In the genomic region with DNA sequence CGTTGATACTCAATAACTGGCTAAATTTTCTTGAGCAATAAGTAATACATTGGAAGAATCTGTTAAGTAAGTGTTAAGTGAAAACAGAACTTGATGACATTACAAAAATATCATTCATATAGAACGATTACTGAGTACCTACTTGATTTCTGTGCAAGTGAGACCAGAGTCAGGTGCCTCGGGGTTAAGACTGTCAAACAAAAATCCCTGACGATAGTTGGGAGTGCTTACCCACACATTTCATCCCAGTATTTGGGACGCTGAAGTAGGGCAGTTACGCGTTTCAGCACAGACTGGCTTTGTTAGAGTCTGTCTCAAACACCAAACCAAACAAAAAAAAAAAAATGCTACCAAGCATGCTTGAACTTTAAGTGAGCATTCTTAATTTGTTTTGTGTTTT, we compare ENCODE assay signal across 7 mouse cellular contexts. TPM values are rescaled to one million over a fixed set of nuclear protein-coding genes. Genes with fewer than 3 reads are reported as not detected.
DNase-seq lines count a peak whose midpoint lies in the region; ATAC-seq lines count a peak whose summit lies in the region.

No protein-coding gene starts in this region.

- H3K4me3 ChIP-seq in lung, embryonic 15.5 days: peak overlapping the region; percentile 59; the same call in 1 of the 2 replicates
- peak overlapping the region; percentile 52 for H3K4me3 ChIP-seq in forebrain, embryonic 14.5 days (ENCODE audit: low read depth, low read length)
- H3K4me3 ChIP-seq in liver, embryonic 11.5 days (ENCODE audit: low read depth, low read length): no peak overlapping the region; the same call in 1 of the 2 replicates
- peak overlapping the region; percentile 50; the same call in 1 of the 2 replicates for H3K4me3 ChIP-seq in stomach, embryonic 14.5 days (ENCODE audit: low read depth, low read length)

- H3K9me3 ChIP-seq in lung, embryonic 15.5 days: no peaks in the 10 kb centered on the region
- no peaks in the 10 kb centered on the region for H3K9me3 ChIP-seq in forebrain, embryonic 14.5 days (replicated peaks; ENCODE audit: control insufficient read depth, low read length)
- no peaks in the 10 kb centered on the region for H3K9me3 ChIP-seq in liver, embryonic 11.5 days (ENCODE audit: control insufficient read depth, low read length)
- H3K9me3 ChIP-seq in stomach, embryonic 14.5 days (ENCODE audit: control insufficient read depth, low read depth, low read length): no peaks in the 10 kb centered on the region

- WGBS in lung, embryonic 15.5 days: 24% methylated on average over 7 of the region's 7 CpGs
- 36% methylated on average over 7 of the region's 7 CpGs for WGBS in forebrain, embryonic 14.5 days
- WGBS in liver, embryonic 11.5 days: 29% methylated on average over 7 of the region's 7 CpGs
- WGBS in stomach, embryonic 14.5 days: 33% methylated on average over 7 of the region's 7 CpGs

- no peak for DNase-seq in lung, postnatal 25 days (ENCODE audit: low spot score)
- DNase-seq in forebrain, embryonic 14.5 days (ENCODE audit: low spot score): peak; percentile 28
- DNase-seq in liver, embryonic 11.5 days (ENCODE audit: low spot score): no peak
- DNase-seq in gastrocnemius, postnatal 36 days: no peak
- no peak for DNase-seq in left cerebral cortex, postnatal 10 days (ENCODE audit: extremely low spot score in 1 of 2, low spot score in 2 of 2)

- ATAC-seq in lung, embryonic 15.5 days (ENCODE audit: borderline replicate concordance, extremely low read depth, low FRiP score, low TSS enrichment): no peak
- peak; percentile 50 for ATAC-seq in forebrain, embryonic 14.5 days
- no peak for ATAC-seq in liver, embryonic 11.5 days (replicated peaks; ENCODE audit: low FRiP score)
- no peak for ATAC-seq in stomach, embryonic 14.5 days (ENCODE audit: insufficient number of reproducible peaks, insufficient read depth, low FRiP score, low read depth)

- H3K36me3 ChIP-seq in lung, embryonic 15.5 days: peaks cover 4% of the 10 kb centered on the region; the same call in 1 of the 2 replicates
- H3K36me3 ChIP-seq in forebrain, embryonic 14.5 days (ENCODE audit: control insufficient read depth, insufficient read depth, low read length): peaks cover 16% of the 10 kb centered on the region
- peaks cover 9% of the 10 kb centered on the region for H3K36me3 ChIP-seq in liver, embryonic 11.5 days (ENCODE audit: control insufficient read depth, insufficient read depth, low read length)
- peaks cover 7% of the 10 kb centered on the region for H3K36me3 ChIP-seq in stomach, embryonic 14.5 days (ENCODE audit: control insufficient read depth, insufficient read depth, low read length)

- intact Hi-C loops in gastrocnemius, postnatal 36 days (cut with DNase I): no loop called here
- intact Hi-C loops in left cerebral cortex, postnatal 10 days (cut with DNase I): no loop called here

- H3K27me3 ChIP-seq in lung, embryonic 15.5 days: no peaks in the 10 kb centered on the region
- no peaks in the 10 kb centered on the region for H3K27me3 ChIP-seq in forebrain, embryonic 14.5 days (replicated peaks; ENCODE audit: control insufficient read depth, insufficient read depth, low read length)
- H3K27me3 ChIP-seq in liver, embryonic 11.5 days (replicated peaks; ENCODE audit: control insufficient read depth, insufficient read depth, low read length): no peaks in the 10 kb centered on the region
- no peaks in the 10 kb centered on the region for H3K27me3 ChIP-seq in stomach, embryonic 14.5 days (ENCODE audit: control insufficient read depth, insufficient read depth, low read length)

- 0 out of 2 replicates have a peak overlapping the region, but pooled peaks have one; percentile 33 for H3K27ac ChIP-seq in lung, embryonic 15.5 days
- no peak overlapping the region for H3K27ac ChIP-seq in forebrain, embryonic 14.5 days (ENCODE audit: low read depth, low read length)
- no peak overlapping the region for H3K27ac ChIP-seq in liver, embryonic 11.5 days (ENCODE audit: low read depth, low read length)
- H3K27ac ChIP-seq in stomach, embryonic 14.5 days (ENCODE audit: low read length): no peak overlapping the region

- H3K4me2 ChIP-seq in lung, embryonic 15.5 days: peak overlapping the region; percentile 41
- peak overlapping the region; percentile 43 for H3K4me2 ChIP-seq in forebrain, embryonic 14.5 days (ENCODE audit: low read length)
- H3K4me2 ChIP-seq in liver, embryonic 11.5 days: peak overlapping the region; percentile 51
- H3K4me2 ChIP-seq in stomach, embryonic 14.5 days (replicated peaks; ENCODE audit: low read depth, low read length): peak overlapping the region; percentile 37

- no peak overlapping the region for H3K9ac ChIP-seq in lung, embryonic 15.5 days
- peak overlapping the region; percentile 43; the same call in 1 of the 2 replicates for H3K9ac ChIP-seq in forebrain, embryonic 14.5 days (ENCODE audit: low read length)
- no peak overlapping the region for H3K9ac ChIP-seq in liver, embryonic 11.5 days (ENCODE audit: low read depth, low read length)
- no peak overlapping the region for H3K9ac ChIP-seq in stomach, embryonic 14.5 days (replicated peaks; ENCODE audit: low read depth, low read length)

- no peaks in the 10 kb centered on the region for H3K4me1 ChIP-seq in lung, embryonic 15.5 days
- no peaks in the 10 kb centered on the region for H3K4me1 ChIP-seq in forebrain, embryonic 14.5 days (ENCODE audit: control insufficient read depth, insufficient read depth, low read length)
- no peaks in the 10 kb centered on the region for H3K4me1 ChIP-seq in liver, embryonic 11.5 days (replicated peaks; ENCODE audit: control insufficient read depth, insufficient read depth, low read length)
- H3K4me1 ChIP-seq in stomach, embryonic 14.5 days (ENCODE audit: control insufficient read depth, insufficient read depth, low read length): no peaks in the 10 kb centered on the region

RNA-seq across cellular contexts. Expression of gene Rbmx, which starts 0.6 kb away (rescaled TPM):
- polyA plus RNA-seq in lung, embryonic 15.5 days (2015; fragmentation: Nextera tagmentation; extraction: Ambion mirVana): 138 TPM in 2 replicates
- polyA plus RNA-seq in forebrain, embryonic 14.5 days (2014; fragmentation: Nextera tagmentation; extraction: Ambion mirVana): 263 and 266 TPM in 2 replicates
- 69.2 and 71.6 TPM in 2 replicates for polyA plus RNA-seq in liver, embryonic 11.5 days (2014; fragmentation: Nextera tagmentation; extraction: Ambion mirVana)
- polyA plus RNA-seq in stomach, embryonic 14.5 days (2014; fragmentation: Nextera tagmentation; extraction: Ambion mirVana): 134 and 139 TPM in 2 replicates
- 10 to 100 TPM; 12.0 to 14.7 TPM for total RNA-seq in gastrocnemius, postnatal 36 days (2021)
- 10 to 100 TPM; 58.5 to 58.8 TPM for total RNA-seq in left cerebral cortex, postnatal 10 days (2021)

RNA-seq across cellular contexts. Expression of gene Gm364, which starts 15.5 kb away (rescaled TPM):
- not detected in 2 replicates for polyA plus RNA-seq in lung, embryonic 15.5 days (2015; fragmentation: Nextera tagmentation; extraction: Ambion mirVana)
- 0.08 TPM in 1 of 2 replicates, not detected in the other for polyA plus RNA-seq in forebrain, embryonic 14.5 days (2014; fragmentation: Nextera tagmentation; extraction: Ambion mirVana)
- polyA plus RNA-seq in liver, embryonic 11.5 days (2014; fragmentation: Nextera tagmentation; extraction: Ambion mirVana): not detected in 2 replicates
- not detected in 2 replicates for polyA plus RNA-seq in stomach, embryonic 14.5 days (2014; fragmentation: Nextera tagmentation; extraction: Ambion mirVana)
- not detected for total RNA-seq in gastrocnemius, postnatal 36 days (2021)
- not detected for total RNA-seq in left cerebral cortex, postnatal 10 days (2021)

RNA-seq across cellular contexts. Expression of gene Arhgef6, which starts 54.9 kb away (rescaled TPM):
- polyA plus RNA-seq in lung, embryonic 15.5 days (2015; fragmentation: Nextera tagmentation; extraction: Ambion mirVana): 15.8 and 20.6 TPM in 2 replicates
- 6.1 and 7.1 TPM in 2 replicates for polyA plus RNA-seq in forebrain, embryonic 14.5 days (2014; fragmentation: Nextera tagmentation; extraction: Ambion mirVana)
- polyA plus RNA-seq in liver, embryonic 11.5 days (2014; fragmentation: Nextera tagmentation; extraction: Ambion mirVana): 6.9 and 8.4 TPM in 2 replicates
- polyA plus RNA-seq in stomach, embryonic 14.5 days (2014; fragmentation: Nextera tagmentation; extraction: Ambion mirVana): 4.4 and 5.4 TPM in 2 replicates
- 10 to 100 TPM; 70.6 to 83.2 TPM for total RNA-seq in gastrocnemius, postnatal 36 days (2021)
- 10 to 100 TPM in 1 of 2 experiments, 1 to 10 TPM in 1; 7.7 to 10.2 TPM for total RNA-seq in left cerebral cortex, postnatal 10 days (2021)
